Mouse (Mus musculus): ENCODE measurements around the gene Rhbdl1.

GRCm38 (mm10) chr17:25872676-25873075 is 35.6 kb upstream of the Rhbdl1 start:
- TF ChIP-seq CTCF (IDR thresholded peaks at IDR 0.05; ENCODE audit: borderline replicate concordance, control insufficient read depth, extremely low read depth, insufficient read depth, low read length, poor library complexity) (no peak), POLR2A (IDR thresholded peaks at IDR 0.05; ENCODE audit: control insufficient read depth, extremely low read depth, insufficient read depth, low read length, poor library complexity) (no peak)

Data from thymus, adult 2 months (tissue).